Mouse (Mus musculus): Measurements from ENCODE around the gene Filip1l. TPM values are rescaled to one million over a fixed set of nuclear protein-coding genes. Genes with fewer than 3 reads are reported as not detected.
"Not testable (repeated sequence)": the region's sequence is repeated elsewhere in the genome, so short reads cannot be mapped to it uniquely, and the experiment has no call there.

Filip1l gene
- total RNA-seq, 2 experiments from 2014 or later = 22.6 to 23.5 TPM

DNA sequence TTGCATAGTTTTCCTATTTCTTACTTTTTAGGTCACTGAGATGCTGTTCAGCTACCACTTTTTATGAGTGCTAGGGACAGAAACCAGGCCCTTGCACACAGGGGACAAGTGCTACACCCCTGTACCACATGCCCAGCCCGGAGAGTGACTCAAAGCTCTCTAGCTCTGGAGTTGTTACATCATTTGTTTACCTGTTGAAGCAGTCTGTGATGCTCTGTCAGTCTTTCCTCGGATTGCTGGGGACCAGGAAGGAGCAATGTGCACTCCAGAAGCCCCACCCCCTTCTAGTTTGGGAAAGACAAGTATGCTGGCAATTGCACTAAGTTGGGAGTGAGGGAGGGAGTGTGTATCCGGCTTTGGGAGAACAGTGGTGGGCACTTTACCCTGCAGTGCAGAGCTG, 3.2 kb upstream of the Filip1l start:
- DNase-seq (ENCODE audit: low spot score in 2 of 2) = no peak

DNA sequence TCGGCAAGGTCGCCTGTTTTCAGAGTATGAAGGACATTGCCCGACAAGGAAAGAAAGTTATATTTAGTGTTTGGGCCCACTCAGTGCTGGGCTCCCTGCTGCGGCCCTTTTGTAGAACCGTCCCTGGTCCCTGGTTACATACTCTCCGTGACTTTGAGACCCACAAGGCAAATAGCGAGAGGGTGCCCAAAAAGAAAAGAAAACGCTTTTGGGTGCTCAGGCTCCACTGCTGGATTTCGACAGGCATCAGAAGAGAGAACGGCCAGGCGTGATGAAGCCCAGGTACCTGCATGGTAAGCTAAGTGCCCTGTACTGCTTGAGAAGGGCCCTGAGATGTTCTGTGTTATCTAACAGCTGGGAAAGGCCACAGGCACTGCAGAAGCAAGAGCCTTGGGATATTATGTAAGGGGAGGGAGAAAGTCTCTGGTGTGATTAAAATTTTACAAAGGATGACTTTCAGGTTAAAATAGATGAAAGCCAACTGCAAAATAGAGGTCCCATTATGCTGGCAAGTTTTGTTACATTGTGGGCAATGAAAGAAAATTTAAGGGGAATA, 351 bp downstream of the Filip1l start:
- no peak for DNase-seq (ENCODE audit: low spot score in 2 of 2)

DNA sequence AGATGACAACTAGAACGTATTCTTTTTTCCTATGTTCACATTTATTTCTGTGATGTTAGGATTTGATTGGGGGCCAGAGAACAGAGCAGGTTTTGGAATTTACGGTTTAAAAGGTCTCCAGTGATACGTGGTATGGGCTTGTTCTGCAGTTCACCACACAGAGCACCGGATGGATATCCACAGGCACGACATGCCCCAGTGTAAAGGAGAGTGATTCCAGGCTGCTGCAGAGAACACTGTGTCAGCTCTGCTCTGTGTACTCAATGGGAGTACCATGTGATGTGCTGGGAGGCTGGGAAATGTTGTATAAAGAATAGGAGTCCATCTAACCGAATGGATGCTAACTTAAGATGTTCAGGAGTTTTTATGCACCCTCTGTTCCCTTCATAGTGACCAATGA, 1.0 kb downstream of the Filip1l start:
- no peak for DNase-seq (ENCODE audit: low spot score in 2 of 2)

DNA sequence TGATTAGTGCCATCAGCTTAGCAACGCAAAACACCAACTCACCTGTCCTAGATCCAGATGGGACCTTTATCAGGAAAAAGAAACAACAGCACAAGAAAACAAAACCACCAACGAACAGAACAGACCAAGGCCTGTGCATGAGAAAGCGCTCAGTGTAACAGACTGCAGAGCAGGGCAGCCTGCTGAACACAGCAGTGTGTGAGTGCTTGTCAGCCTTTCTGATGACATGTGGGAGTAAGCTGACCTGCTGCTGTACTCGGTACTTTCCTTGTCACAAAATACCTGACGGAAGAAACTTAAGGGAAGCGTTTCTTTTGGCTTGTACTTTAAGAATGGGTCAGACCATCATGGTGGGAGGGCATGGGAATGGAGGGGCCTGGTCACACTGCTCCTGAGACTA, 3.6 kb downstream of the Filip1l start:
- no peak for DNase-seq (ENCODE audit: low spot score in 2 of 2)

DNA sequence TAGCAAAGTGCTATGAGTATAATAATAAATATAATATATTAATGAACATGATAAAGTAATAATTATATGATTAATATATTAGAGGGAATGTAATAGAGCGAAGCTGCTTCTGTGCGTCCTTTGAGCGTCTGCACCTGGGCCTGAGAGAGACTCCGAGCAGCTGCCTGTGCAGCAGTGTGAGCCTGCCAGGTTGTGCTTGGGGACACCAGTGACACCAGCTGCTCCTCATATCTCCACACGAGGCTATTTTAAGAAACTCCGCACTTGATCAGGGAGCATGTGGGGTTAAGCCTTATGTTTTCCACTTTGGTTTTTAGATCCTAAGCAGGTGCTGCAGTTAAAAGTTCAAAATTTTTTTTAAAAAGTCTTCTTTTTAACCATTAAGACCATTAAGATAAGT, 4.1 kb downstream of the Filip1l start:
- DNase-seq (ENCODE audit: low spot score in 2 of 2) = no peak

DNA sequence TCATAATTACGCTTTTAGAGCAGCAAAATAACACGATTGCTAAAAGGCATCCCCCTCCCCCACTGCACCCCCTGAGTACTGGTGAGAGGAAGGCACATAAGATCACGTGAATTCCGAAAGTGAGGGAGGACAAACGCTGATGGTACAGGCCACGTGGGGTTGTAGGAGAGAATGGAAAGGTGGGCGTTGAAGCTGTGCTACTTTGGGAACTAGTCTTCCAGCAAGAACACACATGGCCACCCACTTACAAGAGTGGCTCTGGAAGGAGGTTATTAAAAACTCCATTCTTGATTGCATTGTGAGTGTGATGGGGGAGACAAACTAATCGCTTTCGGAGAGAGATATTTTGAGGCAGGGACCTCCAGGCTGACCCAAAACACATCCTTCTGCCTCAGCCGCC, 6.4 kb downstream of the Filip1l start:
- no peak for DNase-seq (ENCODE audit: low spot score in 2 of 2)

DNA sequence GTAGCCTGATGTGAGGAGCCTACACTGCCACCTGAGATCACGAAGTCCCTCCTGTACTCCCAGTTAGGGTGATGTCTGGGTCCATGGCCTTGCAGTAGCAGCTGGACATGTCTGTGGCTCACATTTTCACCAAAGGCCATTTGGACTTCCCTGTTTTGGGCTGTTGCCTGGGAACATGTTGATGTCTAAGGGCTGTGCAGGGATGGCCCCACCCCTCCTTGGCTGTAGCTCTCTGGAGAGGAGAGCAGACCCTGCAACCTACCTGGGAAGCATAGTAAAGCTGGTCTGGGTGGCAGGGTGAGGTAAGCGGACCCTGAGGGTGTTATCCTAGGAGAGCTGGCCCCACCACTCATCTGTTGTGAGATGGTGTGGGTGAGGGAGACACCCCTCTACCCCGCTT, 7.9 kb downstream of the Filip1l start:
- DNase-seq (ENCODE audit: low spot score in 2 of 2) = no peak

DNA sequence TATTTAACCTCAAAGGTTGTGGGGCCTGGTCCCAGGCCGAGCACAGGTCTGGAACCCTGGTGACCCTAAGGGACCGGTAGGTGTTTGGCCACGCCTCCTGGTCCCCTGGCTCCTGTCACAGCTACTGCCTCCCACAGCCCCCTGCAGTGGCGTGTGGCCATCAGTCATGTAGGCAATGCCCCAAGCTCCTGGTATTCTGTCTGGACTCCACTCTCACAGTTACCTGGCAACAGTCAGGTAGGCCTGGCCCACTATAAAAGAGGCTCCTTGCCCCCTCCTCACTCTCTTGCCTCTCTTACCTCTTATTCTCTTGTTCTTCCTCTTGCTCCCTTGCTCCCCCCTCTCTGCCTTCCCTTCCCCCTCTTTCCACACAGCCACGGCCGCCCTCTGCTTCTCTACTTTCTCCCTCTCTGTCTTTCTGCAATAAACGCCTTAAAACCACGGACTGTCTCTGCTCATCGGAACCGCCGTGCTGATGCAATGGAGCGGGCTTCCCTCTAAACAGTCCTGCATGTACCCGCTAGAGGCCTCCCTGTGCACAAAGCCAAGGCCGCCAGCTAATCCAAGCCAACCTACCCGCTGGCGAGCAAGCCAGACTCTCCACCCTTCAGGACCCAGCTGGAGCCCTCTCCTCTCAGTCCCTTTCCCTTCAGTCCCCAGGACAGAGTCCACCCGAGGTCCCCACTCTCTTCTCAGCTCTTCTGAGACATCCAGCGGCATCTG, 9.9 kb downstream of the Filip1l start:
- peak; percentile 15 to 30 for DNase-seq (ENCODE audit: low spot score in 2 of 2)

DNA sequence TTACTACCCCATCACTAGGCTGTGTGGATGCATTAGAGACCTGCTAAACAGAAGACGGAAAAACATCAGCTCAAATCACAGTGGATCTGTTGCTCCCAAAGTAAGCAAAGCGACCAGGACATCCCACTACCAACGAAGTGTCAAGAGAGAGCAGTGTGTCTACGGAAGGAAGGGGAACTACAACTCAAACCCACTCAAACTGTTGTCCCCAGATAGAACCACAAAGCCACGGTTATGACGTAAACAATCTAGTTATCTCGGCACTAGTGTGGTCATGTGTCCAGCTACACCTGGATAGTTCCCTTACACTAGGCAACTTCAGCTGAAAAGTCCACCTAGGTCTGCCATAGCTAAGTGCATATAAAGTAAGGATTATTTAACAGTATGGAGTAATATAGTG, 11.6 kb downstream of the Filip1l start:
- DNase-seq (ENCODE audit: low spot score in 2 of 2) = no peak

DNA sequence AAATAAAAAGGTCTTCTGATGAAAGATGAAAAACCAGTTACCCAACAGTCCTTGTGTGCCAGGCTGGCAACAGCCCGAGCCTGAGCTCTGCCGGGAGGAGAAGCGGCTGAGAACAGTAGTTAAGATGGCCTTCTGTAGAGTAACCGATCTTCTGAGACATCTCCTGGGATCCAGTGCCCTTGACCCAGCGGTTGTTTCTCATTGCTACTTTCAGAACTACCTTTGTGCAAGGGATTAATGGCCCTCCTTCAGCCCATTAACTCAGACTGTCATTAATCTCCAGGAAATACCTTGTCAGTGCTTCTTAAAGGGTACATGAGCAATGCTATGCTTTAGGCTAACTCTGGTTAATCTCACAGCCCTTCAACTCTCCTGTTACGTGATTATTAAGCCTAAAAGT, 13.2 kb downstream of the Filip1l start:
- no peak for DNase-seq (ENCODE audit: low spot score in 2 of 2)

DNA sequence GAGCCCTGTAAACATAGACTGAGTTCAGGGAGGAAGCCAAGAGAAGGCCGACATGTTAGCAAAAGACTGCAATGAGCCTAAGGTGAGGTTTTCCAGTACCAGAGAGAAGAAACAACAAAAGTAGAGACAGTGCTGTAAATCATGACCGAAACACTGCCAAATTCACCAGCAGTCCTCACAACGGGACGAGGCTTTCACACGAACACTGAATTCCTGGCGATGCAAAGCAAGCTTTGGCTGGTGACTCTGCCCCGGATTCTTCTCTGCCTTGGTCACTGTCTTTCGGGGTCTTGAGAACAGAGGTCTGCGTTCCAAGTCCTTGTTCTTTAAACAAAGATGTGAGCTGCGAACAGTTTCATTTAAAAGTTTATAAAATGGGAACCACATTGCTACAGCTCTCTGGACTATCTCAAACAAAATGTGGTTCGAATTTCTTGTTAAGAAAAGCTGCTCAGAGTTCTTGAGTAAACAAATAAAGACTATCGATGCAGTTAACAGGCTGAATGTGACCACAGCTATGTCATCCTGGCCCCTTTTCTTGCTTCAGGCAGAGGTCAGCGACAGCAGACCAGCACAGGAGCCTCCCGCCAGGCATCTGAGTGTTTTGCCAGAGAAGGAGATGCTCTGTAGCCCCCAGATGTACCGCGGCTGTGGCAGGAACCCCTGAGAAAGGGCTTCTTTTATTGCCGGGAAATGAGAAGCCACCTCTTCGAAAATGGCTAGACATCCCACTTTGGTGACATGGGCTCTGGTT, 14.2 kb downstream of the Filip1l start:
- DNase-seq (ENCODE audit: low spot score in 2 of 2) = no peak

DNA sequence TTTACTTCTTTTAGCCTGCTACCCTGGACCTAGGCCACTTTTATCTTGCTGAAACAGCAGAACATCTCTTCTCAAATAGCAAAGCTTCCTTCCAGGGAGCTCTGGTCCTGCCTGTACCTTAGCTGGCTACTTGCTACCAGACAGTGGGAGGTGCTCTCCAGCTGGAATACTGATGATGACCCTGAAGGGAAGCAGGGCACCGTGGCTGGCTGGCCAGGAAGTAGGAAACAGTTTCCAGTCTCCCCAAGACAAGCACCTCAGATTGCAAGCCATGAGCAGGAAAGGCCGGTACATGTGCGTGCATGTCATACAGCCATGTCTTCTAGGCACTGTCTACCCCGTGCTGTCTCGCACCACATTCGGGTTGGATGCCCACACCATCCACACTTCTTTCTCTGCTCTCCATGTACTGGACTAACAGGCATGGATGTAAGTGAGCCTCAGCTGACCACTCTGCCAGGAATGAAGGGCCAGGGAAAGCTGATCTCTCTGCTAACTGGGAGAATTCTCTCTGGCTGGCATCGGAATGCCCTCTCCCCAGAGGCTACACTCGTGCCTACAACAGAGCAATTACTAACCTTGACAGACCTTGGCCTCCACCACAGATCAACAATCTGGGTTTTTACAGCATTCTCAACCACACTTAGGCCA, 17.1 kb downstream of the Filip1l start:
- no peak for DNase-seq (ENCODE audit: low spot score in 2 of 2)

DNA sequence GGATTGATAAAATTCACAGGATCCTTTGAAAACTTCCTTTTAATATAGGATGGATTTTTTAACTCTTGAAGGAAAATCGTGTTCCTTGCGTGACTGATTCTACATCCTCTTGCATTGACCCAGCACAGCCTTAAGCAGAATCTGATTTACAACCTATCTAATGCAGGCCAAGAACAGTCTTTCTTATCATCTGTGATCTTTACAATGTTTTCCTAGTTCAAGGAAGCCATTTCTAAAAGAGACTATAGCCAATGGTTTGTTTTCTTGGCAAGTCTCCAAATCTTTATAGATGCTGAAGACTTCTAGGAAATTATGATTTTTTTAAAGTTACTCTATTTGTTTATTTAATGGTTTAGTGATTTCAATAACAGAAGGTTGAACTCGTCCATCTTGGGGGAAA, 19.3 kb downstream of the Filip1l start:
- DNase-seq (ENCODE audit: low spot score in 2 of 2) = no peak

DNA sequence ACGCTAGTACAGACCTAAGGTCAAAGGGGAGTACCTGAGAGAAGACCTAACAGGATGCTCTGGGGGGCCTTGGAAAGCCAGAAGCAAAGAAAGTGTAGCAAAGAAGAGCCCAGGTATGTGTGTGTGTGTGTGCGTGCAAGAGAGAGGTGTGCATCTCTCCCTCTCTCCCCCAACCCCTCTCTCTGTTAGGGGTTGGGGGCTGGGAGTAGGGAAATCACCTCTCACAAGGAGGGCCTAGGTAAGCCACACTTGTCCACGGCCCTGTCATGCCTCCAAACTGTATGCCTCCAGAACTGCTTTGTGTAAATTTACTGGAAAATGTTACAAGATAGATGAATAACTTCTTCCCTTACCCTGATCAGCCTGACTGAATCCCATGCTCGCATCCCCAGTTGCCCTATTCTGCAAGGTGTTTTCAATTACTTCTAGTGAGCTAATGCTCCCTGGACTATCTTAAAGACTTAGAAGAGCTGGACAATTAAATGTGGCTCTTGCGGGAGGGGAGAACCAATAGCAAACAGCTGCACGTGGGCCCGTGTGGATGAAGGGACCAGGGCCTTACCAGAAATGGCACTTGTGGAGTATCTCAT, 22.4 kb downstream of the Filip1l start:
- DNase-seq (ENCODE audit: low spot score in 2 of 2) = no peak

DNA sequence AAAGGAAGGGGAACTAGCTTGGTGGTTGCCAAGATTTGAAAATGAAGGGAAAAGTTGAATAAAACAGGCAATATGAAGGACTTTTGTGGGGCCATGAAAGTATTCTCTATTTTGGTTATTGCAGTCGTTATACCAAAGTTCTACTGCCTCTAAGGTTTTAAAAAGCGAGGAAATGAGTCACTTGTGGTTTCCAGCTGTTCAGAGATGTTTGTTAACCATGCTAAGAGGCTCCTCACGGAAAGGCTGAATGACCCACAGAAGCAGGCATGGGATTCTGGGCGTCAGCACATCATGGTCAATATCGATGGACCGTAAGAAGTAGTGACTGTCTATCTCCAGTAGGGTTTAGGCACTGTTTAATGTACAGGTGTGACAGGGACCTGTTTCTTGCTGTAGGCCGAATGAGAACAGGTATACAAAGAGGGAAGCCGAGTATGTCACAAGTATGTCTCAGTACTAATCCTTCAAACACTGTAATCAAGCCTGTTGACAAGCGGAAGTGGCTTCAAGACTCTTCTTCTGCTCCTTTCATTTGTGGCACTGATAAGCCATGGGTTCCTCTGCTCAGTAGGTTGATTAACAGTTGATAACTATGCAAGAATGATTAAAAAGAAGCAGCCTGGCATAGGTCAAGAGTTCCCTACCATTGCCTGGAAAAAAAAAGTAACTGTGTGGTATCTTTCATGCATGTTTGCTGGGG, 25.9 kb downstream of the Filip1l start:
- DNase-seq (ENCODE audit: low spot score in 2 of 2) = no peak

DNA sequence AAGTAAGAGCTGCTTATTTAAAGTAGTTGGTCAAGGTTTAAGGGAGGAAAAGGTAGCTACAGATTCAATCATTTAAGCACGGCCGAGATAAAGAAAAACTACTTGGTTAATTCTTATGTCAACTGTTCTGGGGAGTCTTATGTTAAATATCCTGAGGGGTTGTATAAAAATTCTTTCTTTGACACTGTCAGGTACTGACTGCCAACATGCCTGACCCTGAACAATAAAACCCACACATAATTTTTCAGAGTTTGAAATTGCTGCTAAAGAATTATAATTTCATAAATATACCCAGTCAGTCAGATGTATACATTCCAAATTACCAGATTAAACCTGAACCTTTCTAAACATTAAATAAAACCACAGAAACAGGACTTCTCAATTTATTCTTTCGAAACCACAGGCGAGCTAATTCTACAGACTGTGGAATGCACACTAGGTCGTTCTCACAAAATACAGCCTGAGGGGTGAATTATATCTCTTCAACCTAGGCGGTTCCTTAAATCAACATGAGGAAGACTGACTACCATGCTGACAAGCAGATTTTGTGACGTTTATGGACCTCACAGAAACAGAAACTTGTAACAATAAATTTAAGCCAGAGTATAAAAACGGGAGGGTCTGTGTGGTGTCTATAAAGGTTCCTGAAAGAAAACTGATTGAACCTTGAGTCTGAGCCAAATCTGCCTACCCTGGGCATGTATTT, 30.5 kb downstream of the Filip1l start:
- DNase-seq (ENCODE audit: low spot score in 2 of 2) = no peak

DNA sequence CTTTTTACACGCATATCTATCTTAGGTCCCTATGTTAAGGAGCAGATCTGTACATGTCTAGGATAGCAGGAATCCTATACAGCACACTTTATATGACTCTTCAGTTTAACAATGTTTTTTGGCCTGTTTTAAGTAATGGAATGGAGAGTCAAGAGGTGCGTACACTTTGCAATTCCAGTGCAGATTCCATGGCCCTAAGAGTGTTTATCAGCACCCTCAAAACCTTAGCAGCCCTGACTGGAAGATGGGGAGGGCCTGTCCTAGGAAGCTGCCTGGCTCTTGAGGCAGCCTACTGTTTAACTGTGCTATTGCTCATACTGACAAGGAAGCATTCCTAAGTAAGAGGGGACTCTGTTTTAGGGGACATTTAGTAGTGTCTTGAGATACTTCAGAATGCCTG, 31.4 kb downstream of the Filip1l start:
- DNase-seq (ENCODE audit: low spot score in 2 of 2) = no peak

DNA sequence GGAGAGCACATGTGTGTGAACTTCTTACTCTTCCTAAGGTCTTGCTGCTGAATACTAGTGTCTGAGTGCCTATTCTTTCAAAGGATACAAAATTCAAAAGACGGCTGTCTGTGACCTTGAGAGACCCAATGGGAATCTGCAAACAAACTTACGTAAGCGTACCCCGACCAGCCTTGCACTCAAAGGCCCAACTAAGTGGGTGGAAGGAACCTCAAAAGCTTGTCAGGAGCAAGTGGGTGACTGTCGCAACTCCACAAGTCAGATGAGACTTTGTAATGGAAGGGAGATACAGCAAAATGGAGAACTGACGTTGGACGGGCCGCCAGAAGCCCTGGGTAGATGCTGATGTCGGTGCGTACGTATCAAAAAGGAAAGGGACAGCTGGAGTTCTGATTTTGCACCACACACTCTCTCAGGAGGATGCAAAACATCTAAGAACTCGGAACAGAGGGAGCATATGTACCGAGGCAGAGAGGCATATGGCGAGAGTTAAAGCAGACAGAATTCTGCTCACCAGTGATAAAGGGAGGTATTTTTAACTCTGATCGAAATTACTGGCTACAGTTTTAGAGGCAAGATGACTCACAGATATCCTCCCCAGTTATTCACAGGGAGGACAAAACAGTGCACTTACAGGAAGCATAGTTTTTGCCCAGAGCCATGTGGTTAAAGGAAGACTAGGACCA, 36.8 kb downstream of the Filip1l start:
- DNase-seq (ENCODE audit: low spot score in 2 of 2) = no peak

DNA sequence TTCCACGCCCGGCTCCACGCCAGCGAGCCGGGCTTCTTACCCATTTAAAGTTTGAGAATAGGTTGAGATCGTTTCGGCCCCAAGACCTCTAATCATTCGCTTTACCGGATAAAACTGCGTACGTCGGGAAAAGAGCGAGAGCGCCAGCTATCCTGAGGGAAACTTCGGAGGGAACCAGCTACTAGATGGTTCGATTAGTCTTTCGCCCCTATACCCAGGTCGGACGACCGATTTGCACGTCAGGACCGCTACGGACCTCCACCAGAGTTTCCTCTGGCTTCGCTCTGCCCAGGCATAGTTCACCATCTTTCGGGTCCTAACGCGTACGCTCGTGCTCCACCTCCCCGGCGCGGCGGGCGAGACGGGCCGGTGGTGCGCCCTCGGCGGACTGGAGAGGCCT, 38.3 kb downstream of the Filip1l start:
- not testable (repeated sequence) for DNase-seq (ENCODE audit: low spot score in 2 of 2)

DNA sequence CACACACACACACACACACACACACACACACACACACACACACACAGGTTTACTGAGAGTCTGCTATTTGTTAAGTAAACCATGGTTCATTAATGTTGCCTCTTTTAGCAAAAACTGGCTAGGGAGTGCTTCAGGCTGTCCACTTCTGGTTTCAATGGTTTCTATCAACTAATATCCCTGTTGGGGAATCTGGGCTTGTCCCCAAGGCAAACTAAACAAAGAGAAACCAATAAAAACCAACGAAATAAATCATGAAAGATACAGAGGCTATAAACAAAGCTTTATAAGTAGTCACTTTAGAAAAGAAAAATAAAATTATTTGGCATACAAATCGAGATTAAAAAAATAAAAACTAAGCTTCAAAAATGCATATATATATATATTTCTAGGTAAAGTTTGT, 39.6 kb downstream of the Filip1l start:
- DNase-seq (ENCODE audit: low spot score in 2 of 2) = no peak

Measured in adrenal gland, postnatal 4 days (tissue).